ENCODE assay signal across 11 mouse cellular contexts in the genomic region with DNA sequence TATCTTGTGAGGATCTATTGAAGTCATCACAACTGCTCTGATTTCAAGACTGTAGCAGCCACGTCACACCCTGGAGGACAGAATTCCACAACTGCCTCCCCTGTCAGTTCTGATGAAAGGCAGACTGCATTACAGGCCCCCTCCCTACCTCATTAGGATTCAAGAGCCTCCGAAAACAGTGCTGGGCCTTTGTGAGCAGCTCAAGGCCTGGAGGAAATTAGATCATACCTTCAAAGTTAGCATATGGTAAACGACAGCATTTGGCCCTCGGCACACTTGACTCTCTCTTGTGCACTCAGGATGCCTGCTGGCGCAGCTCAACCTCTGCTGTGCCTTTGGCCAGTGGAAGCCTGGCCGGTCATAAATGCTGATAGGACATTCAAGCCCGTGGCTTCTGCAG.
DNase-seq lines count a peak whose midpoint lies in the region; ATAC-seq and TF ChIP-seq lines count a peak whose summit lies in the region.
"Had no signal": no experiment of that assay in that cellular context is flagged by ENCODE, and none has a peak within 500 bp of the region (broad histone marks: within the 10 kb centered on the region; RNA-seq: fewer than 3 reads in every experiment).

No protein-coding gene starts in this region.

- DNase-seq in ZHBTc4 (ENCODE audit: low read depth, low spot score), result peak; percentile 78
- no peak for DNase-seq in forebrain, embryonic 10.5 days (ENCODE audit: extremely low spot score, low spot score)
- peak; percentile 43 for DNase-seq in limb, embryonic 10.5 days (ENCODE audit: low spot score)
- no peak for DNase-seq in thymus, postnatal 10 days (ENCODE audit: low spot score in 2 of 2)
- no peak for DNase-seq in ovary, postnatal 36 days (ENCODE audit: low spot score)
- no peak for DNase-seq in right cerebral cortex, postnatal 14 days
- DNase-seq: right cerebral cortex, adult 18-20 months; thymus, postnatal 14 days had no signal

- 53% methylated on average over 7 of the region's 7 CpGs for WGBS in forebrain, embryonic 10.5 days
- 35% methylated on average over 7 of the region's 7 CpGs for WGBS in limb, embryonic 10.5 days
- 46% methylated on average over 7 of the region's 7 CpGs for WGBS in neural tube, embryonic 15.5 days

- no peaks in the 10 kb centered on the region for H3K36me3 ChIP-seq in ES-Bruce4 (ENCODE audit: control insufficient read depth, insufficient read depth, low read length, poor library complexity, severe bottlenecking)
- peaks cover 33% of the 10 kb centered on the region for H3K36me3 ChIP-seq in forebrain, embryonic 10.5 days (replicated peaks)
- H3K36me3 ChIP-seq in limb, embryonic 10.5 days, result peaks cover 15% of the 10 kb centered on the region
- H3K36me3 ChIP-seq in neural tube, embryonic 15.5 days, result 0 out of 2 replicates have a peak, but pooled peaks cover 3% of the 10 kb centered on the region

- H3K27me3 ChIP-seq in ES-Bruce4 (ENCODE audit: control insufficient read depth, insufficient read depth, low read length, poor library complexity, severe bottlenecking), result no peaks in the 10 kb centered on the region
- H3K27me3 ChIP-seq in forebrain, embryonic 10.5 days (ENCODE audit: poor library complexity, severe bottlenecking), result no peaks in the 10 kb centered on the region
- H3K27me3 ChIP-seq in limb, embryonic 10.5 days (ENCODE audit: low read depth, poor library complexity, severe bottlenecking), result no peaks in the 10 kb centered on the region
- H3K27me3 ChIP-seq in neural tube, embryonic 15.5 days (replicated peaks), result no peaks in the 10 kb centered on the region
- H3K27me3 ChIP-seq: hindbrain, embryonic 15.5 days had no signal

- no peak for TF ChIP-seq CTCF in ES-Bruce4 (IDR thresholded peaks at IDR 0.05; ENCODE audit: low read depth, low read length)

- no peak for TF ChIP-seq POLR2A in ES-Bruce4 (IDR thresholded peaks at IDR 0.05; ENCODE audit: insufficient read depth, low read length)

- TF ChIP-seq EP300 in ES-Bruce4 (IDR thresholded peaks at IDR 0.05; ENCODE audit: insufficient read depth, low read depth, low read length), result peak; percentile 79

- no peak overlapping the region for H3K4me3 ChIP-seq in ES-Bruce4 (ENCODE audit: low read depth, low read length)
- no peak overlapping the region for H3K4me3 ChIP-seq in forebrain, embryonic 10.5 days
- H3K4me3 ChIP-seq in limb, embryonic 10.5 days, result no peak overlapping the region
- H3K4me3 ChIP-seq in neural tube, embryonic 15.5 days (replicated peaks), result no peak overlapping the region
- H3K4me3 ChIP-seq: hindbrain, embryonic 15.5 days had no signal

- ATAC-seq in neural tube, embryonic 15.5 days (ENCODE audit: low FRiP score), result no peak

- no peaks in the 10 kb centered on the region for H3K9me3 ChIP-seq in ES-Bruce4 (replicated peaks; ENCODE audit: control insufficient read depth, insufficient read depth, low read length, poor library complexity, severe bottlenecking)
- no peaks in the 10 kb centered on the region for H3K9me3 ChIP-seq in forebrain, embryonic 10.5 days
- H3K9me3 ChIP-seq in limb, embryonic 10.5 days (replicated peaks), result no peaks in the 10 kb centered on the region
- H3K9me3 ChIP-seq in neural tube, embryonic 15.5 days (replicated peaks), result no peaks in the 10 kb centered on the region
- H3K9me3 ChIP-seq: hindbrain, embryonic 15.5 days had no signal

- H3K27ac ChIP-seq in ES-Bruce4 (ENCODE audit: insufficient read depth, low read length), result peak overlapping the region; percentile 69
- H3K27ac ChIP-seq in forebrain, embryonic 10.5 days, result 0 out of 2 replicates have a peak overlapping the region, but pooled peaks have one; percentile 1
- no peak overlapping the region for H3K27ac ChIP-seq in limb, embryonic 10.5 days
- H3K27ac ChIP-seq in neural tube, embryonic 15.5 days (replicated peaks), result no peak overlapping the region
- H3K27ac ChIP-seq: hindbrain, embryonic 15.5 days had no signal

- peaks cover 18% of the 10 kb centered on the region for H3K4me1 ChIP-seq in ES-Bruce4 (ENCODE audit: control insufficient read depth, insufficient read depth, low read length)
- peaks cover 18% of the 10 kb centered on the region for H3K4me1 ChIP-seq in forebrain, embryonic 10.5 days
- H3K4me1 ChIP-seq in limb, embryonic 10.5 days, result peaks cover 15% of the 10 kb centered on the region
- 0 out of 2 replicates have a peak, but pooled peaks cover 12% of the 10 kb centered on the region for H3K4me1 ChIP-seq in neural tube, embryonic 15.5 days
- H3K4me1 ChIP-seq: hindbrain, embryonic 15.5 days had no signal

- H3K4me2 ChIP-seq in neural tube, embryonic 15.5 days, result no peak overlapping the region
- H3K4me2 ChIP-seq: hindbrain, embryonic 15.5 days had no signal

- no peak overlapping the region for H3K9ac ChIP-seq in ES-Bruce4 (ENCODE audit: low read depth, poor library complexity, severe bottlenecking)
- no peak overlapping the region for H3K9ac ChIP-seq in neural tube, embryonic 15.5 days (replicated peaks)
- H3K9ac ChIP-seq: hindbrain, embryonic 15.5 days had no signal

Comparison
In these comparisons a context has a peak if more than half of its experiments do, and no peak if none do; other contexts are left out.
1. H3K27ac ChIP-seq: peak in ES-Bruce4 (single experiment) and forebrain, embryonic 10.5 days (single experiment); none in limb, embryonic 10.5 days (single experiment) and neural tube, embryonic 15.5 days (single experiment).
2. DNase-seq: peak in ZHBTc4 (single experiment) and limb, embryonic 10.5 days (single experiment); none in forebrain, embryonic 10.5 days (single experiment), thymus, postnatal 10 days (0 of 2), ovary, postnatal 36 days (single experiment) and right cerebral cortex, postnatal 14 days (single experiment).